ENCODE assay signal across 9 mouse cellular contexts in the genomic region with DNA sequence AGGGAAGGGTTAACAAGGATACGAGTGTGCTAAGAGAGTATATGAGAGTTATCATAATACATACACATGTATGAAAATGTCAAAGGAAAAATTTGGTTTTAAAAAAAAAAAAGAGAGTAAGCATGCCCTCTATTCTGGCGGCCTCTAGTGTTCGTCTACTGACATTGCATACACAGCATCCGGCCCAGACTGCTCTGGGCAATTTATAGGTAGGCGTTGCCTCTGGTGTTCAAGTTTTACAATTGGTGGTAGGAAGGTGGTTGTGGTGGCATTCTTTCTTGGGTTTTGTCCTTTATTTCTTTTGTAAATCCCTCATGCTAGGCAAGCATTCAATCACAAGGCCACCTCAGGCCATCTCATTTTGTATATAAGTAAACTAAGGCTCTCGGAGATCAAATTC. TPM values are rescaled to one million over a fixed set of nuclear protein-coding genes. Genes with fewer than 3 reads are reported as not detected.
A peak's percentile ranks its signal among the peaks of the same experiment; 100 is the strongest.
DNase-seq lines count a peak whose midpoint lies in the region.
"Had no signal": no experiment of that assay in that cellular context is flagged by ENCODE, and none has a peak within 500 bp of the region (broad histone marks: within the 10 kb centered on the region; RNA-seq: fewer than 3 reads in every experiment).

No protein-coding gene starts in this region.

- peak; percentile 79 for DNase-seq in heart, adult 11 months
- no peak for DNase-seq in heart, postnatal 25 days (ENCODE audit: low spot score)
- peak; percentile 44 for DNase-seq in urinary bladder, postnatal 25 days (ENCODE audit: low spot score)
- no peak for DNase-seq in urinary bladder, adult 2 months (ENCODE audit: low spot score)
- peak; percentile 63 for DNase-seq in embryo, embryonic 10 days (ENCODE audit: low spot score)
- peak; percentile 41 to 70 for DNase-seq in kidney, postnatal 36 days
- peak; percentile 67 for DNase-seq in lung, postnatal 14 days
- peak; percentile 12 for DNase-seq in yolk sac, embryonic 10.5 days (ENCODE audit: low spot score)

- intact Hi-C loops in heart, postnatal 25 days (cut with DNase I), result loop anchor here (2.0 kb wide), 1 partner anchor 538 kb away; no protein-coding TSS in a partner anchor

RNA-seq across cellular contexts. Expression of gene Krtap17-1, which starts 11.1 kb away (rescaled TPM):
- total RNA-seq in heart, postnatal 25 days (2021), result not detected
- polyA plus RNA-seq in urinary bladder, adult 2 months (2012; rRNA removed), result not detected in 2 replicates

RNA-seq across cellular contexts. Expression of gene Krt33a, which starts 11.2 kb away (rescaled TPM):
- total RNA-seq in heart, postnatal 25 days (2021), result not detected
- 0.04 and 0.11 TPM in 2 replicates for polyA plus RNA-seq in urinary bladder, adult 2 months (2012; rRNA removed)
- polyA plus RNA-seq: lung, embryonic 15.5 days had no signal

RNA-seq across cellular contexts. Expression of gene Krtap16-1, which starts 18.4 kb away (rescaled TPM):
- not detected for total RNA-seq in heart, postnatal 25 days (2021)
- polyA plus RNA-seq in urinary bladder, adult 2 months (2012; rRNA removed), result not detected in 2 replicates
- polyA plus RNA-seq: lung, embryonic 15.5 days had no signal

RNA-seq across cellular contexts. Expression of gene Krt33b, which starts 24.8 kb away (rescaled TPM):
- not detected for total RNA-seq in heart, postnatal 25 days (2021)
- not detected in 2 replicates for polyA plus RNA-seq in urinary bladder, adult 2 months (2012; rRNA removed)
- polyA plus RNA-seq: lung, embryonic 15.5 days had no signal

RNA-seq across cellular contexts. Expression of gene Krtap29-1, which starts 26.0 kb away (rescaled TPM):
- not detected for total RNA-seq in heart, postnatal 25 days (2021)
- not detected in 2 replicates for polyA plus RNA-seq in urinary bladder, adult 2 months (2012; rRNA removed)
- polyA plus RNA-seq: lung, embryonic 15.5 days had no signal

Comparison
In these comparisons a context has a peak if more than half of its experiments do, and no peak if none do; other contexts are left out.
1. DNase-seq: peak in heart, adult 11 months (single experiment), urinary bladder, postnatal 25 days (single experiment), embryo, embryonic 10 days (single experiment), kidney, postnatal 36 days (2 of 2), lung, postnatal 14 days (single experiment) and yolk sac, embryonic 10.5 days (single experiment); none in heart, postnatal 25 days (single experiment) and urinary bladder, adult 2 months (single experiment).